Mouse (Mus musculus) lung, embryonic 14.5 days (tissue): Measurements from ENCODE around the gene Phlpp2. TPM values are rescaled to one million over a fixed set of nuclear protein-coding genes. Genes with fewer than 3 reads are reported as not detected.

Source experiments
- ATAC-seq: fragments of 200-750 bp; cut with Nextera tagmentation; 2 replicates; pipeline ENCODE4 v1.8.0; 2017; ENCODE audit warnings: mild to moderate bottlenecking, moderate TSS enrichment, moderate library complexity; ENCODE audit not compliant: insufficient read depth
- DNase-seq: peaks from one replicate; pipeline ENCODE4 v3.0.0-alpha.2; 2015
- H3K27ac ChIP-seq: fragments of 300-500 bp; sonication (generic); 2 replicates; pipeline ENCODE4 v1.5.1; 2014; ENCODE audit warnings: low read depth, mild to moderate bottlenecking, moderate library complexity
- H3K27me3 ChIP-seq: fragments of 300-500 bp; sonication (generic); 2 replicates; pipeline ENCODE4 v1.6.1; 2014; ENCODE audit warnings: low read length, control low read depth; ENCODE audit not compliant: insufficient read depth
- H3K36me3 ChIP-seq: fragments of 300-500 bp; sonication (generic); 2 replicates; pipeline ENCODE4 v1.6.1; 2014; ENCODE audit warnings: control low read depth; ENCODE audit not compliant: insufficient read depth
- H3K4me1 ChIP-seq: fragments of 300-500 bp; sonication (generic); 2 replicates; pipeline ENCODE4 v1.6.1; 2014; ENCODE audit warnings: antibody characterized with exemption, control low read depth; ENCODE audit not compliant: insufficient read depth
- H3K4me2 ChIP-seq: fragments of 300-500 bp; sonication (generic); 2 replicates; pipeline ENCODE4 v1.6.1; 2014; ENCODE audit warnings: mild to moderate bottlenecking
- H3K4me3 ChIP-seq: fragments of 300-500 bp; sonication (generic); 2 replicates; pipeline ENCODE4 v1.5.1; 2014; ENCODE audit warnings: low read depth, low read length
- H3K9ac ChIP-seq: fragments of 300-500 bp; sonication (generic); 2 replicates; pipeline ENCODE4 v1.6.1; 2014
- H3K9me3 ChIP-seq: fragments of 300-500 bp; sonication (generic); 2 replicates; pipeline ENCODE4 v1.6.1; 2016; ENCODE audit warnings: low read depth, low read length, control low read depth
- CTCF ChIP-seq: IDR thresholded peaks from 2 replicates; pipeline ENCODE4 v1.5.1; 2016; ENCODE audit warnings: antibody characterized with exemption, low read depth
- WGBS: fragments of 180-500 bp; shearing (Covaris S2); extraction: QIAGEN DNeasy Blood & Tissue Kit; methylation state at CpG from one replicate; pipeline ENCODE4 v1.1.7; 2014; 5-methylcytosine and 5-hydroxymethylcytosine counted together
- polyA plus RNA-seq: library from polyadenylated mRNA; unstranded; fragments of >200 nt; fragmentation: Nextera tagmentation; extraction: Ambion mirVana; gene quantifications from 2 replicates; pipeline ENCODE4 v1.2.1, GENCODE M21; 2014

Phlpp2 gene
- polyA plus RNA-seq, 1 experiment from 2014 or later, result 4.4 TPM

- H3K4me2 ChIP-seq, result no peak overlapping the region
- no peaks in the 10 kb centered on the region for H3K27me3 ChIP-seq
- no peaks in the 10 kb centered on the region for H3K4me1 ChIP-seq
- DNase-seq (no peak), ATAC-seq (no peak)
- no peak for TF ChIP-seq CTCF
- H3K9ac ChIP-seq, result no peak overlapping the region
- 75% methylated on average over 5 of the region's 5 CpGs for WGBS
- no peaks in the 10 kb centered on the region for H3K9me3 ChIP-seq
- no peak overlapping the region for H3K4me3 ChIP-seq
- no peaks in the 10 kb centered on the region for H3K36me3 ChIP-seq
- no peak overlapping the region for H3K27ac ChIP-seq
Measured at GRCm38 (mm10) chr8:109992166-109992565, 123.8 kb downstream of the Phlpp2 start.

- no peak for ATAC-seq
- WGBS, result 65% methylated on average over 1 of the region's 1 CpGs
- no peak for DNase-seq
- Histone ChIP-seq H3K9me3 (no peaks in the 10 kb centered on the region), H3K4me1 (no peaks in the 10 kb centered on the region), H3K36me3 (no peaks in the 10 kb centered on the region), H3K9ac (no peak overlapping the region), H3K4me2 (no peak overlapping the region), H3K4me3 (no peak overlapping the region), H3K27ac (no peak overlapping the region), H3K27me3 (no peaks in the 10 kb centered on the region)
- no peak for TF ChIP-seq CTCF
Measured at GRCm38 (mm10) chr8:109992951-109993350, 124.6 kb downstream of the Phlpp2 start.

Other genes with a start within 250 kb of the Phlpp2 start
- 136 and 140 TPM in 2 replicates for gene Ist1, start 175.3 kb upstream of the Phlpp2 start, polyA plus RNA-seq
- gene Zfp821, start 163.0 kb upstream of the Phlpp2 start, polyA plus RNA-seq, result 29.0 and 29.2 TPM in 2 replicates
- gene Atxn1l, start 130.8 kb upstream of the Phlpp2 start, polyA plus RNA-seq, result 8.4 and 11.2 TPM in 2 replicates
- gene Ap1g1, start 90.0 kb upstream of the Phlpp2 start, polyA plus RNA-seq, result 38.0 and 41.8 TPM in 2 replicates
- 5.4 and 6.3 TPM in 2 replicates for gene Marveld3, start 93.7 kb downstream of the Phlpp2 start, polyA plus RNA-seq
- gene Tat, start 121.9 kb downstream of the Phlpp2 start, polyA plus RNA-seq, result not detected in 2 replicates
- 0.27 TPM in 1 of 2 replicates, not detected in the other for gene Chst4, start 171.2 kb downstream of the Phlpp2 start, polyA plus RNA-seq
- 5.4 and 5.8 TPM in 2 replicates for gene Zfp612, start 211.2 kb downstream of the Phlpp2 start, polyA plus RNA-seq
- not detected in 2 replicates for gene Gm21964, start 232.7 kb downstream of the Phlpp2 start, polyA plus RNA-seq
- not detected in 2 replicates for gene Gm17720, start 234.2 kb downstream of the Phlpp2 start, polyA plus RNA-seq